Mouse (Mus musculus): ENCODE data around the gene P2rx1.

Gene P2rx1

DNA sequence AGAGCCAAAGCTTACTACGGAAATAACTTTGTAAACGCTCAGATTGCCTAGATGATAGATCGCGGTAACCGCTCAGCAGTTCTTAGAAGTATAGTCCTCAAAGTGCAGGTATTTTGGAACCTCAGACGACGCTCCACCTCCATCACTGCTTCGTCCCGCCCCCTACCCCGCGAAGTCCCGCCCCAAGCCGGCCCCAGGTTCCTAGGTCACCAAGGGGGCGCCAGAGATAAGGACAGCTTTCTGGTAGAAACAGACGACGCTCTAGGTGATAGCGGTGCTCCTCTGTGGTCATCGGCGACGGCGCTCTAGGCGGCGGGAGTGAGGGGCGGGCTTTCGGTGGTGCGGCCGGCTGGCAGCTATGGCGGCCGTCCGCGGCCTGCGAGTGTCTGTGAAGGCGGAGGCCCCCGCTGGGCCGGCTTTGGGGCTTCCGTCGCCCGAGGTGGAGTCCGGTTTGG, 48.7 kb downstream of the P2rx1 start, which contains the start of gene Ncbp3:
TSS of gene Ncbp3 (plus strand) at position 242 of the 455 bp plus-strand sequence.
- in situ Hi-C loops (cut with MboI; ENCODE audit: low pct_unique_long_range_greater_than_20kb in 1 of 2, low sequenced_read_pairs in 2 of 2, unreplicated experiment in 1 of 2): no loop called here

DNA sequence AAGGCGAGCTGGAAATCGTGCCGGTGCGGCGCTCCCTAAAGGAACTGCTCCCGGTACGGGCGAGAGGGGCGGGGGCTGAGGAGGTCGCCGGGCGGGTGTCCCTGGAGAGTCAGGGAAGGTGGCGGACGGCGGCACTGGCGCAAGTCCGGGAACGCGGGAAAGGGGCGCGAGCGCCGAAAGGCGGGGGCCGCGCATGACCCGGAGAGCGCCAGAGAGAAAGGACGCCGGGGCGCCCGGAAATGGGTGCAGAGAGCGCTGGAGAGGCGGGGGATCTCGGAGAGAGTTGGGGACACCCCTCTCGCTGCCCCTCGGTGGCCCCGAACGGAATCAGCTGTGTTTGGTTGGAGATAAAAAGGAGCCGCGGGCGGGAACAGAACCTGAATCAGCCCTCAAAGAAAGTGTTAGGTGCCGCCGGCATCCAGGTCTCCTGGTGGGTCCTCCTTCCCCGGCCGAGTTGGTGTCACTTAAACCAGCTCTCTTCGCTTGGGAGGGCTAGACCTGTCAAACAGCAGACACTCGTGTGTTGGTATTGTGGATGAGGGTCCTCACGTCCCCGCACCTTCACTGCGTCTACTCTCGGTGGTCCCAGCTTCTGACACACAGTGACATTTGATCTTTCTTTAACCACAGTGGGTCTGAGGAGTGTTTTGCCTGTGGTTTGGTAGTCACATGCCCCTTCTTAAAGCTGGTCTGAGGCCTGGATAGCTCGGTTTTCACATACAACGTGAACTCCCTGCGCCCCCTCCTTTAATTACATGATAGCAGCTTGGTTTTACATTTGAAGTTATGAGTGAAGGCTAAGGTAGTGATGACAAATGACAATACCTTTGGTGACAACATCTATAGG, 49.4 kb downstream of the P2rx1 start:
- in situ Hi-C loops (cut with MboI; ENCODE audit: low pct_unique_long_range_greater_than_20kb in 1 of 2, low sequenced_read_pairs in 2 of 2, unreplicated experiment in 1 of 2): no loop called here

DNA sequence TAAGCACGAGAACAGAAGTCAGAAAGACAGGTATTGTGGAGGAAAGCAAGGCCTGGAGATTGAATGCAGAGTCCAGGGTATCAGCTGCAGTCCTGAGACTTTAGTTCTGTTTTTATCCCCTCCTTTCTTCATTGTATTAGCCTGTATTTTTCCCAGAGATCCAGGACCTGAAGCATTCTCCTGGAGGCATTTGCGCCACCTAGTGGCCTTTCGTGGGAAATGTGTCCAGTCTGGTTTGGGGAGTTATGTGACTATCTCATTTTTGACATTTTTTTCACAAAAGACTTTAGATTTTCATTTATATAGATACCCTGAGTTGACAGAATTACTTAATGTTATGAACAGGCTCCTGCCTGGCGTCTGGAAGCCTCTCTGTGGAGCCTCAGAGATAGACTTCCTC, 50.4 kb downstream of the P2rx1 start:
- in situ Hi-C loops (cut with MboI; ENCODE audit: low pct_unique_long_range_greater_than_20kb in 1 of 2, low sequenced_read_pairs in 2 of 2, unreplicated experiment in 1 of 2): no loop called here

DNA sequence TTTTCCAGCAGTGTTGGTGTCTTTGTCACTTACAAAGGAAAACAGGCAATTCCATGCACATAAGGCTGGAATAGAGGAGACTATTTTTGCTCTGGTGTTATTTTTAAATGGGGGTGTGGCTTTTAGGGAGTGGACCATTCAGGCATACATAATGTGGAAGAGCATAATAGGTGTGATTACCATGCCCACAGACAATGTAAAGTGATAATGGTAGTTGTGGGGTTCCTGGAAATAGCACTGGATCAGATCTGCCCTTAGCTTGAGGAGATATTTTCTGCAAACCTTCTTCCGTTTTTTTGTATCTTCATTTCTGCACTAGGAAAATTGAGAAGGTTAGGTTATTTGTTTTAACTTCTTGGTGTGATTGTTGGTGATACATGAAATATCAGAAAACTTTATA, 53.9 kb downstream of the P2rx1 start:
- in situ Hi-C loops (cut with MboI; ENCODE audit: low pct_unique_long_range_greater_than_20kb in 1 of 2, low sequenced_read_pairs in 2 of 2, unreplicated experiment in 1 of 2): no loop called here

DNA sequence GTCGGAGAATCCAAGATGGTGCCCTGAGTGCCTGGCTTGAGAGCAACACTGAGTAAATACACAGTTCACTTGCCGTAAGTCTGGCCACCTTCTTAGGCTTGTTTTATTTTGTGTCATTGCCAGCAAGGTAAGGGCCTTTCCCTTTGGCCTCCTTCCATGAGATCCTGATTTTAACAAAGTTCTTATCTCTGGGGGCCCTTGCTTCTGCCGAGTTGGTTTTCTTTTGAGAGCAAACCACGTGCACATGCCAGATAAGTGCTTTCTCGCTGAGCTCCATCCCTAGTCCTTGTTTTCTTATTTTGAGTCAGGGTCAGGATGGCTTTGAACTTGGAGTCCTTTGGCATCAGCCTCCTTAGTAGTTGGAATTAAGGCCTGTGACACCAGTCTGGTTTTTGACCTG, 58.8 kb downstream of the P2rx1 start:
- in situ Hi-C loops (cut with MboI; ENCODE audit: low pct_unique_long_range_greater_than_20kb in 1 of 2, low sequenced_read_pairs in 2 of 2, unreplicated experiment in 1 of 2): no loop called here

DNA sequence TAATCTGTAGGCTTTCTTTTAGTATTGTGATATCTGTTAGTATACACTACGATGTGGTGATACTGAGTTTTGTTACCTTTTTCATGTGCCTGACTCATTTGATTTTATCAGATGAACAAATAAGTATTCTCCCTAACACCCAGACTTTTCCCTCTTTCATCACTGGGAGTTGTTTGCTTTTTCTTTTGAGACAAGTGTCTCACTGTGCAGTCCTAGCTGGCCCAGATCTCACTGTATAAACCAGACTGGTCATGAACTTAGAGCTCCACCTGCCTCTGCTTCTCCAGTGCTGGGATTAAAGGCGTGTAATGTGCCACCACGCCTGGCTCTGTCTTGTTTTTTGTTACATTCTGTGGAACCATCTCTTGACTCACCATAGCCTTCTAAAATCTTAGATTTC, 60.7 kb downstream of the P2rx1 start:
- in situ Hi-C loops (cut with MboI; ENCODE audit: low pct_unique_long_range_greater_than_20kb in 1 of 2, low sequenced_read_pairs in 2 of 2, unreplicated experiment in 1 of 2): no loop called here

DNA sequence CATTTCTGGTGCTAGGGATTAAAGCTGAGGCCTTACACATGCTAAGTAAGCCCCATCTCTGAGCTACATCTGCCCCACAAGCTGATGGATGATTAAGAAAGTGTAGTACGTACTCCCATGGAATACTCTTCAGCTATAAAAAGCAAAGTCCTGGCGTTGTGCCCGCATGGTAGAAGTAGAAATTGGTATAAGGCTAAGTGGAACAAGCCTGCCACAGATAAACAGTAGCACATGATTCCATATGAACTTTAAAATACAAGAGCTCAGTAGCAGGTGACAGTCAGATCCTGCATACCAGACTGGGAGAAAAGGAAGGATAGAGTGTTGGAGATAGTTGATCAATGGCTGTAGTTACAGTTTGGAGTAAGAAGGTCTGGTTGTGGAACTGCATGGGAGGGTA, 62.5 kb downstream of the P2rx1 start:
- in situ Hi-C loops (cut with MboI; ENCODE audit: low pct_unique_long_range_greater_than_20kb in 1 of 2, low sequenced_read_pairs in 2 of 2, unreplicated experiment in 1 of 2): no loop called here
